Mouse (Mus musculus) mesoderm, embryonic 11.5 days (tissue): ENCODE results near the gene Map3k6.

Experiments used
- DNase-seq: peaks from one replicate; pipeline ENCODE4 v3.0.0-alpha.2; 2012; ENCODE audit warnings: low read depth, low spot score

The Map3k6 gene

DNA sequence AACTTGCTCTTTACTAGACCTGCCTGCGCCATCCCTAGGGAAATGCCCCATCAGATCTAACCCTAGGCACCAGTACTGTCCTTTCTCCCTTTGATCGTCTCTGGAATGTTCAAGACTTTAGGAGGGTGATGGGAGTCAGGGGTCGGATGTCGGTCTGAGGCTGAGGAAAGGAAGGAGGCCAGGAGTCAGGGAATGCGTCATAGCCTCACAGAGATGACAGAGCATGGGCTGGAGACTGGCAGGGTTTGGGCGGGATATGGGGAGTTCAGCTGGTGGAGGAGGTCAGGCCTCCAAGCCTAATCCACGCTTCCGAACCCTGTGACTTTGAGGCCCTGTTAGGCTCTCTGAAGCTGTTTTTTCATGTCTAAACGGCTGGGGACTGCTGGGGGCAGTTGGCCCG is 27.0 kb upstream of the Map3k6 start:
- peak; percentile 50 for DNase-seq

DNA sequence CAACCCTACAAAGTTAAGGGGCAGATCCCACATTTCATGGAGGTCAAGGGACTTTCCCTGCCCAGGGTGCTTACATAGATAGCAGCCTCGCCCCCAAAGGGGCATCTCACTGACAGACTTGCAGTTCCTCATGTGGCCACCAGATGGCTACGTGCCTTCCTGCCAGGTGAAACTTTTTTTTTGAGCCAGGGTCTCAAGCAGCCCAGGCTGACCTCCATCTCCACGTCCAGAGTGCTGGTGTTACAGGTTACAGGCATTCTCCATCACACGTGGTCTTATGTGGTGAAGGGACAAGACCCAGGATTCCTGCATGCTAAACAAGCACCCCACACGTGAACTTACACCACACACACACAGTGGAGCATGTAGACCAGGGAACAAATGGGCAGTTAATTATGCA is 23.0 kb upstream of the Map3k6 start:
- peak; percentile 79 for DNase-seq

GRCm38 (mm10) chr4:133218745-133219144 is 21.9 kb upstream of the Map3k6 start:
- DNase-seq = no peak

GRCm38 (mm10) chr4:133220656-133221055 is 20.0 kb upstream of the Map3k6 start:
- no peak for DNase-seq

DNA sequence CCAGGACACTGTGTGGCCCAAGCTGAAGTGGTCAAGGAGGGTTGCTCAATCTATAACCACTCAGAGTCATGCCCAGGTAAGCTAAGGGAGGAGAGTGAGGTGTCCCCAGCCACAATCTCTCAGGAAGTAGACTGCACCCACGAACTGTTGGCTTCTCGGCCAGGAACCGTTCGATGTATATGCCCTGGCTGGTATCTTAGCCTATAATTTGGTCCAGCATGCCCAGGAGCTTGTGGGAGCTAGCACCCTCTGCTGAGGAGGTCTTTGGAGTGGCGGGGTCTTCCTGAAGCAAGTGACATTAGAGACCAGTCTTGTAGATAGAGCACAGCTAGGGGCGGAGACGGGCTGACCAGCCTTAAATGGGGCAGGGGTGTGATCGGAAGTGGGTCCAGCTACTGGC is 18.9 kb upstream of the Map3k6 start:
- no peak for DNase-seq

DNA sequence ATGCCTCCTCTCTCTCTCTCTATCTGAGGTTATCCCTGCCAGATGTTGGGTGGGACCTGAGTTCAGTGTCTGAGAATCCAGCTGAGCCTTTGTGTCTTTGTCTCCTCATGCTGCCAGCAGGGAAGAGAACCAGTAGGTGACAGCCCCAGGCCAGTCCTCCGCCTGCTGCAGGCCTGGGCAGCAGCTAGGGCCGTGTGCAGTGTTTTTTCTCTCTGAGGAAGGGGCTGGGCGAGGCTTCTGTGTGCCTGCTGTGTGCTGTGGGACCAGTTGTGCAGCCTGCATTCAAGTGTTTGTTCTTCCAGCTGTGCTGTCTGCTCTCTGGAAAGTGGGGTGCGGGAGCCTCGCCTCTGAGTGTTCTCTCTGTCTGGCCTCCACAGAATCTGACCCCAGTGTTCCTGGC is 16.7 kb upstream of the Map3k6 start:
- no peak for DNase-seq

- no peak for DNase-seq
Measured at GRCm38 (mm10) chr4:133226073-133226472, 14.5 kb upstream of the Map3k6 start.

DNA sequence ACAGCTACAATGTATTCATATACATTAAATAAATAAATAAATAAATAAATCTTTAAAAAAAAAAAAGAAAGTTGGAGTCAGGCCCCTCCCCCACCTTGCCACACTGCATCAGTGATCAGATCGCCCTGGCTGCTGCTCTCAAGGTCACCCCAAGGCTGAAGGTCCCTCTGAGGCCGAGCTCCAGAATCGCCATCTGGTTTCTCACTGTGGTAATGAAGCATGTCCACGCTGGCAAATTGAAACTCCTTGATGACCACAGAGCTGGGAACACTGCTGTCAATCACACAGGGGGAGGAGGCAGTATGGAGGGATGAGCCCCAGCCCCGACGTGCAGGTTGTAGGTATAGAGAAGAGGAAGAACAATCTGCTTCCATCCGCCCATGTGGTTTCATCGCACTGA is 13.0 kb upstream of the Map3k6 start:
- peak; percentile 65 for DNase-seq

GRCm38 (mm10) chr4:133229582-133229981 is 11.0 kb upstream of the Map3k6 start:
- no peak for DNase-seq

DNA sequence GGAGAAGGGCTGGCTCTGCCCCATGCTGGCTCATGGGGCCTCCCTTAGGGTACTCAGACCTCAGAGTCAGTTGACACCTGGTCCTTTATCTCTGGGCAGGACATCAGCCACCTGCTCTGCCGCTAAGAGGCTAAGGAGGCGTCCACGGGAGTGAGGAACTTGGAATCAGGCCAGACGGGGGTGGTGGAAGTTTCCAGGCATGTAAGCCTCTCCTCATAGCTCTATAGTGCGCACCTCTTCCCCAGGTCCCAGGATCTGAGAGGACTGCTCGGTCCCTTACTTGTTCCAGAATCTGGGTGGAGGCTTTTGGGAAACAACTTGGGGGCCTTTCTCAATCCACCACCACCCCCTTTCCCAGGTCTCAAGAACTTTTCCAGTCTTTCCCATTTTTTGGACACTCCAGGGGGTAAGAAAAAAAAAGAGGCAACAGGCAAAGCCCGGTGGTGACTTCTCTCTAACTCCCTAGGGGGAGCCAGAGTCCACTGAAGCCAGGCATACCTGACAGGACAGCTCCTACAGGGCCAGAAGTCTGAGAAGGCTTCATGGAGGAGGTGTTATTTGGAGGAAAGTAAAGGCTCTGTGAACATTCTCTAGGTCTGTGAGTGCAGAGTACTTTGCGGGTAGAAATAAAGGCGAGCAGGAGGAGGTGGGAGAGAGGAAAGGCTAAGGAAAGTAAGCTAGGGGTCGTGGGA is 7.2 kb upstream of the Map3k6 start:
- no peak for DNase-seq

DNA sequence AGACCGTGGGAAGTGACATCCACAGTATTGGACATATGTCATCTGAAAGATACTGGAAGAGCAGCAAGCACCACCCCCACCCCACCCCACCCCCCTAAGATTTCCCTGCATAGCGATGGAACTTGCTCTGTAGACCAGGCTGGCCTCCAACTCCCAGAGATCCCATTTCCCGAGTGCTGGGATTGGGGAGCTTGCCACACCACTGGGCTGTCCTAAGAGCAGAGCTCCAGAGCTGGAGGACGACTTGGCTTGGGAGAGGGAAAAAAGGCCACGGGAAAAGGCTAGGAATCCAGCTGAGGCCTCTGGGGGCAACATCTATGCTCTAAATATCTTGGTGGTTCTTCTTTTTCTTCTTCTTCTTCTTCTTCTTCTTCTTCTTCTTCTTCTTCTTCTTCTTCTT is 5.8 kb upstream of the Map3k6 start:
- DNase-seq = no peak

DNA sequence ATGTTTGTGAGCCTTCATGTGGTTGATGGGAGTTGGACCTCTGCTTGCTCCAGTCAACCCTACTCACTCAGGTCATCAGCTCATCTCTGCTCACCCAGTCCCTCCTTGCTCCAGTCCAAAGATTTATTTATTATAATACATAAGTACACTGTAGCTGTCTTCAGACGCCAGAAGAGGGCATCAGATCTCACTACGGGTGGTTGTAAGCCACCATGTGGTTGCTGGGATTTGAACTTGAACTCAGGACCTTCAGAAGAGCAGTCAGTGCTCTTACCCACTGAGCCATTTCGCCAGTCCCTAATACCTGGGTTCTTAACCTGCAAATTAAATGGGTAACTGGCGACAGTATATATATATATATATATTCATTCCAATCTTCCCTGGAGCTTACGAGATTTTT is 5.2 kb upstream of the Map3k6 start:
- no peak for DNase-seq

GRCm38 (mm10) chr4:133237911-133238310 is 2.7 kb upstream of the Map3k6 start:
- no peak for DNase-seq

- peak; percentile 85 for DNase-seq
Measured at GRCm38 (mm10) chr4:133240934-133241908, 603 bp downstream of the Map3k6 start.

- DNase-seq = no peak
Measured at GRCm38 (mm10) chr4:133241910-133242309, 1.3 kb downstream of the Map3k6 start.

DNA sequence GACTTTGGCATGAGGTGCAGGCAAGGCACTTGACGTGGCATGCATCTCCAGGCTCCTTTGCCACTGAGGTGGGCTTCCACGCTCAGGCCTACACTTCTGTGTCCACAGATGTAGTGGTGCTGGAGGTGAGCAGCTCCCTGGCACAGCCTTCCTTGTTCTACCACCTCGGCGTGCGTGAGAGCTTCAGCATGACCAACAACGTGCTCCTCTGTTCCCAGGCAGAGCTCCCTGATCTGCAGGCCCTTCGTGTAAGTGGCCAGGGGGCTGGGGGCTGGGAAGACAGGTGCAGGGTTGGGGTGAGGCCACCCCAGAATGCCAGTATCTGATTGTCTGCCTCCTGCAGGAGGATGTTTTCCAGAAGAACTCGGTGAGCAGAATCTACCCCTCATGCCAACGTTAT is 2.1 kb downstream of the Map3k6 start:
- no peak for DNase-seq

DNA sequence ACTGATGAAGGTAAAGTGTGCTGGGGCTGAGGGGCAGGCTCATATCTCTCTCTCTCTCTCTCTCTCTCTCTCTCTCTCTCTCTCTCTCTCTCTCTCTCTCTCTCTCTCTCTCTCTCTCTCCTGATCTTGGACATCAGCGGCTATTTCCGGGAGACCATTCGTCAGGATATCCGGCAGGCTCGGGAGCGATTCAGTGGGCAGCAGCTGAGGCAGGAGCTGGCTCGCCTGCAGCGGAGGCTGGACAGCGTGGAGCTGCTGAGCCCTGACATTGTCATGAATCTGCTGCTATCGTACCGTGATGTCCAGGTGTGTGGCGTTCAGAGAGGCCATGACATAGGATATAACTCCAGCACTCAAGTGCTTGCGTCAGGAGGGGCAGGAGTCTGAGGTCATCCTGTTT is 2.9 kb downstream of the Map3k6 start:
- no peak for DNase-seq

DNA sequence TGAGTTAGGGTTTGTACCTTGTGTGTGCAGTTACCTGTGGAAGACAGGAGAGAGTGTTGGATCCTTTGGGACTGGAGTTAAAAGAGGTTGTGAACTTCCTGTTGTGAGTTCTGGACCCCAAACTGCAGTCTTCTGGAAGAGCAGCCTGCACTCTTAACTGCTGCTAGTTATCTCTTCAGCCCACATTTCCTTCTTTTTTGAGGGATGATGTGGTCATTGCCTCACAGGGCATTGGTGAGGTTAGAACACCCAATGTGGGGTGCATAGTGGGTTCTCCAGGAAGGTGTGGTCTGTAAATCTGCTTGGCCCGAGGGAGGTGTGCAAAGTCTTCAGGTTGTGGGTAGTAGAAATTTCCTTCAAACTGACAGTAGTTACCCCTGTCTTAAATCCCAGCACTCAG is 3.7 kb downstream of the Map3k6 start:
- no peak for DNase-seq

GRCm38 (mm10) chr4:133247072-133247471 is 6.5 kb downstream of the Map3k6 start:
- no peak for DNase-seq

GRCm38 (mm10) chr4:133247806-133248449 is 7.3 kb downstream of the Map3k6 start:
- DNase-seq = no peak

- peak; percentile 77 for DNase-seq
Measured at GRCm38 (mm10) chr4:133250609-133251008, 10.0 kb downstream of the Map3k6 start.

DNA sequence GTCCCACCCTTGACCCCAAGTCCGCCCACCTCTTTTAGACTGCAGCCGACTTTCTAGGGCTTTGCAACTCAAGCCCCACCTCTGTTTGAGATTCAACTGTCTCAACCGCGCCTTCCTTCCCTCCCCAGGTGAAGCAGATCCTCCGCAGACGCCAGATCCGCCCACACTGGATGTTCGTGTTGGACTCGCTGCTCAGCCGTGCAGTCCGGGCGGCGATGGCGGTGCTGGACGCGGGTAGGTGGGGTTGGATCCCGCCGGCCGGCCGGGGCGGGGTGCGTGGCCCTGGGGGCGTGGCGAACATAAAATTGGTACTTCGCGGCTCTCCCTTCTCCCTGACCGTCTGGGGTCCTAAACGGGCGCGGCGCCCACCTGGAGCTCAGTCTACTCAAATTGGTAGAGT is 10.6 kb downstream of the Map3k6 start:
- no peak for DNase-seq
